Mouse (Mus musculus) cerebellum, adult 11 months (tissue): Measurements from ENCODE around the gene Eloa.
"Not testable (repeated sequence)": the region's sequence is repeated elsewhere in the genome, so short reads cannot be mapped to it uniquely, and the experiment has no call there.

Source experiments
- DNase-seq: peaks from one replicate; pipeline ENCODE4 v3.0.0; 2022

Gene Eloa

DNA sequence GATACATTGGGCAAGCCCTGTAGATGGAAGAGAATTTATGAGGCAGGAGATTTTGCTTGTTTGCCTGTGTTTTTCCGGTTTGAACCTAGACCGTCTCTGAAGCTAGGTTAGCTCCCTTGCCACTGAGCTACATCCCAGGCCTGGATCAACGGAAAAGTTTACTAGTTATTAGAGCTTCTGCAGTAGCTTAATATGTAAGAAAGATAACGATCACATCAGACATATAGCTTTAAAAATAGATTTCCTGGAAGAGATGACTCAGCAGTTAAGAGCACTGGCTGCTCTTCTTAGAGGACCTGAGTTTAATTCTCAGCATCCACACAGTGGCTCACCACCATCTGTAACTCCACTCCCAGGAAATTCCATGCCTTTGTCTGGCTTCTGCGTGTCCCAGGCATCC lies 7.1 kb upstream of the Eloa start:
- DNase-seq, result no peak

DNA sequence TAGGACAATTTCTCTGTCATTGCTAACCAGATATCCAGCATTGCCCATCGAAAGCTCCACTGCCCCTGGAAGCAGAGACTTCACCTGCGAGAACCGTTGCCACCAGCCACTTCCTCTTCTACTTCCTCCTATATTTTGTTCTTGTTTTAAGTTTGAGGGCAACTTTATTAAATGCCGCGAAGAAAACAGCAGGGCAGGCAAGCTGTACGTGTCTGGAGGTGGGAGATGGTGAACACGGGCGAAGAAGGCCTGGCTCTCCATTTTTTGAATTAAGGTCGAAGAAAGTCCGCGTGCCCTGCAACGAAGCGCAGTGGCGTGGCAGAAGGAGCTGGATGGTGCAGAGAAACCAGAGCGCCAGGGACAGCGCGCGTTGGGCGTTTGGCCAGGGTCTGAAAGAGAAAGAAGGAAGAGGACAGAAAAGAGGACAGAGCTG lies 6.6 kb upstream of the Eloa start:
- no peak for DNase-seq

DNA sequence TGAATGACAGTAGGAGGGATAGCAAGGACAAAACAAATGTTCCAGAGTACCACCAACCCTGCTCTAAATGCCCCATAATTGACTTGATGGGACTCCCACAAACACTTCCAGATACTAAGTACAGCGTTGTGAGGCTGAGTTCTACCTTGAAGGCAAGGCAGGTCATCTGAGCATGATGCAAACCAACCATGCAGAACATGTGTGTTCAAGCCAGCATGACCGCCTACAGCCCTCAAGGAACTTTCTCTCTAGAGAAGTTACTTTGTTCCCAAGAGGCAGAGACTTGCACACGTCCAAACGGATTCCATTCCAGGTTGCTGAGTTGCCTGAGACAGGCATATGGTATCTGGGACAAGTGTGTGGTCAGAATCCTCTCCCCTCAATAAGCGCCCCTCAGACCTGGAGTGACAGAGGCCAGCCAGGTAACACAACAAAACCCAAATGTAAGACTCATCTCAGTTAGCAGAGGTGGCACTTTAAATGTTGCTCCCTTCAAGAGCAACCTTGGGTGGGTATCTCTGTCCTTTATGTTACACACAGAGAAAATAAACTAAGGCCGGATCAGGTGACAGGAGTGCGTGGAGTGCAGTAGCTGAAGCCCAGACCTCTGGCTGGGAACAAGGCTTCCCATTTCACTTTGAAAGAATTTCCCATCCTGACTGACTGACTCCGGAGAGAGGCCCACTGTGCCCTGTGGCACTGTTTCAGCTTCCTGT lies 6.0 kb upstream of the Eloa start:
- no peak for DNase-seq

DNA sequence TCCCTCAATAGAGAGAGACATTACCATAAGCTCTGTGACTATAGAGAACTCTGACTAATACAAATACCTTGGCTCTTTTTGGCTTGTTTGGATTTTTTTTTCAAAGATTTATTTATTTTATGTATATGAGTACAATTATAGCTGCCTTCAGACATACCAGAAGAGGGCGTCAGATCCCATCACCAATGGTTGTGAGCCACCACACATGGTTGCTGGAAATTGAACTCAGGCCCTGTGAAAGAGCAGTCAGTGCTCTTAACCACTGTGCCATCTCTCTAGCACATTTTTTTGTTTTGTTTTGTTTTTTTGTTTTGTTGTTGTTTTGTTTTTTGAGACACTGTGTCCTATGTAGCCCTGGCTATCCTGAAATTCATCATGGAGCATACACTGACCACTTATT lies 3.8 kb upstream of the Eloa start:
- no peak for DNase-seq

DNA sequence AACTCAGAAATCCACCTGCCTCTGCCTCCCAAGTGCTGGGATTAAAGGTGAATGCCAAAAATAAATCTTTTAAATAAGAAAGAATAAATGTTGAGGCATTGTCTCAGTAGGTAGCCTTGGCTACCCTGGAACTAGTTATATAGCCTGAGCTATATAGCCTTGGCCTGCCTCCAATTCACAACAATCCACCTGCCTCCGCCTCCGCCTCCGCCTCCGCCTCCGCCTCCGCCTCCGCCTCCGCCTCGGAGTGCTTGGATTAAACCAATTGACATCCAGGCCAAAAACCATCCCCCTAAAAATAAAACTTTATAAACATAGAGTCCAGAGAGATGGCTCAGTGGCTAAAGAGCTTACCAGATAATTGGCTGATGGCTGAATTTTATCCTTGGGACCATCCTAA lies 1.4 kb upstream of the Eloa start:
- DNase-seq, result peak; percentile 8

DNA sequence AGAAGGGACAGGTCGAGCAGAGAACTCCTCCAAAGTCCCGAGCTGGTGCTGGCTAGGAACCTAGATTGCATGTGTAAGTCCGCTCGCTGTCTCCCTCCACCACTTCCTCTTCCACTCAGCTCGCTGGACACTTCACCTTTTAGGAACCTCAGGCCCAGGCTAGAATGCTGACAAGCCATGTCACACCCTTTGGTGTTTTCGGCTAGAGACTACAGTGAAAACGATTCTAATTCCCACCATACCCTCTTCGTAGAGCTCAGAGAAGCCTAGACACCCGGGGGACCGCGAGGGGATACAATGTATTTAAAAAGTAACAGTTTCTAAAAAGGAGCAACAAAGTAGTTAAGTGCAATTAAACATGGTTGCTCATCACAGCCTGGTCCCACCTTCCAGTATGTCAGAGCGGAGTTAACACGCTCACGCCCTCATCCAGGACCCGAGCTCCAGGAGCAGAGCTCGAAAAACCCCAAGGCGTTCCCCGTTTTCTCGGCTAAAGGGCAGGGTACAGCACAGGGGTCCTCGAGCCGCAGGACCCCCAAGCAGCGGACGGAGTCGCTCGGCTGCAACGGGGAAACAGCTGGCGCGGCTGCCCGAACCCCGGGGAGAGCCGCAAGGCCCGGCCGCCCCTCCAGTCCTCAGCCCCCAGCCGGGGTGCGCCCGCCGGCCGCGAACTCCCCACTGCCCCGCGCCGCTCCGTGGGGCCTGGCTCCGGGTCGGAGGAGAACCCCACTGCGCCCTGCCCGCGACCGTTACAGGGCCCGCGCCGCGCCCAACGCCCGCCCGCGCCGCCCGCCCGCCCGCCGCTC lies 617 bp downstream of the Eloa start:
- DNase-seq, result no peak

DNA sequence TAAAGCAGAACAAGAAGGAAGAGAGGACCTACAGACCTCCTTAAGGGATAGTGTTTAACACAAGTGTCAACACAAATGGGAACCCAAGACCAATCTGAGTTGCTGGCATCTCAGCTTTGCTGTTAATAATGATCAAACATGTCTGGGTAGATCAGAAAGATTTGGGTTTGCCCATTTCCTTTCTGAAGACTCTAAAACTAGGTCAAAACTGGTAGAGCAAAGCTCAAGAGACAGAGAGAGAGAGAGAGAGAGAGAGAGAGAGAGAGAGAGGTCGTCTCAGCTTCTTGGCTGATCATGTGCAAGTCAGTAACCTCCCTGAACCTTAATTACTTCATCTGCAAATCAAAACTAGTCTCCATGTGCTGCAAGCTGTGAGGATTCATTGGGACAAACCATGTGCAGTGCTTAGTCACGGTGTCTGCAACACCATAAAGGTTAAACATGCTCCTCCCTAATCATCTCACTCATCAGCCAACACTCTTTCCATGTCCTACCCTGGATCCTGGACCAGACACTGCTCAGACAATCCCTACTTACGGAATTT lies 5.4 kb downstream of the Eloa start:
- DNase-seq, result no peak

DNA sequence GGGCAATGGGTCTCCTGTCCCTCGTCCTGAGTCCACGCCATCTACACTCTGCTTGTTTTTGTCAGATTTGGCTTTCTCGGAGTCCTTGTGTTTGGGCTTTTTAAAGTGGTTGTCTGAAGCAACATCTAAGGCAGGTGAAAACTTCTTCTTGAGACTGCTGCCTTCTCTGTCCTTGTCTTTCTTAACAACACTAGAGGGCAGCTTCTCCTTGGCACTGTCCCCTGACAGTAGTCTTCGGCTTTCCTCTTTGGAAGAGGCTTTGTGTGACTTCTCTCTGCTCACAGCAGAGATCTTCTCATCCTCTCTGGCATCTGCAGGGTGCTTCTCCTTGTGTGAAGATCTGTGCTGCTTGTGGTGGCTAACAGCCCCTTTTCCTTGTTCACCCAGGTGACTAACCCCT lies 11.0 kb downstream of the Eloa start:
- DNase-seq, result no peak

DNA sequence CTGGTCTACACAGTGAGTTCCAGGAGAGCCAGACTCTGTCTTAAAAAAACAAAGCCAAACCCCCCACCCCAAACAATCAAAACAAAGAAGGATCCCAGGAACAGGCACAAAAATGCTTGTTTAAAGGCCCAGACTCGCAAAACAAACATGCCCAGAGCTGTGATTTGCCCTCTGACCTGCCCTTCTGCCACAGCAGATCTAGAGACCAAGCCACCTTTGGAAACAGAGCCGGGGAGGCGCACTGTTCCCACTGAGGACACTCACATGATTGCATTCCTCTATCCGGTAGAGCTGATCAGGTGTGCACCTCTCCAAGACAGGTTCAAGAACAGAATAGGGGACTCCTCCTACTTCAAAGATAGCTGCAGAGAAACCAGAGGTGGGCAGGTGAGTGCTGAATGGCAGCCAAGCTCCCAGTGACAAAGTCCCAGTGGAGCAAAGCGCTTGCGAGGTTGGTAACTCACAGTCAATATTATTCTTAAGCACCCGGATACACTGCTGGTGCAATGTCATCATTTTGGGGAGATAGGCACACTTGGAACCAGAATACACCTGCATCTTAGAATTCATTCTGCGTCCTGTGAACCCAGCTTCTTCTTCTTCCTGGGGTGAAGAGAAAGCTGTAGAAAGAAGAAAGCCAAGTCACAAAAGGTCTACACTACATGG lies 12.6 kb downstream of the Eloa start:
- DNase-seq, result no peak

DNA sequence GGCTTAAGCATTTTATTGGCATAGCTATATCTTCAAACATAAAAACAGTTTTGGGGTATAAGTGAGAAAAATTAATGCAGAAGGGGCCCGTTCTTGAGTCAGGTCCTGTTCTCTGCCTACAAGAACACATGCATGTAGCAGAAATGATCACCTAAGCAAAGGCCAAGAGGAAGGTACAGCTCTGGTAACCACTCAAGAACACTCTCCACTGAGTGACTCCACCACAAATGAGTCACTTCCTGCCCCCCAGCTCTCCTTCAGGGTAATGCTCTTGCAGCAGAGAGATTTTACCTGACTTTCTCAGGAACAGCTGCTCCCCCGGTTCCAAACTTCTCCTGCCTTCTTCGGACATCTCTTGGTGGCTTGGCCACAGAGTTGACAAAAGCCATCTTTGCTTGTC lies 14.7 kb downstream of the Eloa start:
- DNase-seq, result no peak

DNA sequence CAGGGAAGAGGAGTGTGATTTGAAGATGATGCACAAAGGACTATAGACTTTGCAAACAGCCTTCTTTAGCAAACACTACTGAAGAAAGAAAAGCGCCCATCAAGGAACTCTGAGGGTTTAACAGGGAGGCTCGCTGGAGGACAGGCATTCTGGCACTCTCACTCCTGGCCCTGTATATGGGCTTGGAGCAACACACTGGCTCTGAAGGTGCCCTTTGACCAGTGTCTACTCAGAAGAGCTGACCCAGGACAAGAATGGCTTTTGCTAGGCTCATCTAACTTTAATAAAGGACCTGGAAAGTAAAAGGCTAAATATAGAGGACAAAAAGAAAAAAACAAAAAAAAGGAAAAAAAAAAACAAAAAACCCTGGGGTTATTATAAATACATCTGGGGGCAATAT lies 16.6 kb downstream of the Eloa start:
- DNase-seq, result no peak

DNA sequence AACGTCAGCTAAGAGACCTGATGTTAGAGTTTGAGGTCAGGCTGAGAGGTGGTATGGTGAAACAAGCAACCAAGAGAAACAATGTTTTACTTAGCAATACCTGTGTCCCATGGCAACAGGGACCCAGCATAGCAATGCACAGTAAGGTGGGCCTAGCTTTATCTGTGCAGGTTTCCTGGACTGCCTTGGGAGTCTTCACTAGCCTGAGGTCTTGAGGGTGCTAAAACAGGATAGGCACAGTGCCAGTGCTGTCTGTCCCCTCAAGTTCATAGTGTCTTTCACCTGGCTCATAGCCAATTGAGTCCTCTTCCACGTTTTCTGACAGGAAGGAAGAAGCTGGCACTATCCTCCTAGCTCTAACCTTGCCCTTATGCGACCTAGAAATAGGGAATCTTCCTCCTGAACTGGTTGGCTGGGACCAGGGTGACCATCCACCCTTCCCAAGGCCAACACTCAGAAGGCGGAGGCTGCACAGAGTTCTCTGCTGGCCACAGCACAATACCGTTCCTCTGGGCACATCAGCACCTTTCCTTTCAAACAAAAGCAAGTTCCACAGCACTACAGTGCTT lies 17.4 kb downstream of the Eloa start:
- no peak for DNase-seq

DNA sequence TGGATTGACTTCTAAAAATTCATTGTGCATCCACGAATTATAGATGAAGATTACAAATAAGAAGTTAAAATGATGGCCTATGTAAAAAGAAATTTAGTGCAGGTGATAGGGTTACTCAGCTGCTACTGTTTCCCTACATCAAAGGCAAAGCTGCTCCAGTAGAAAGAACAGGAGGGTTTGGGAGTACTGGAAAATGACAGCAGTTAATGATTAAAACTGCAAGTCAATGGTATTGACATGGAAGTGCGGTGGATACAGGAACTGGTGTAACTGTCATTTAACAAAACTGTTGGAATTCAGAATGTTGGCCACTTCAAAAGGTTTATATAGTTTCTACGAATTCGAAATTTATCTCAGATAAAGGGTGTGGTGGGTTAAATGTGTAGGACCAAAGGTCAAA lies 26.4 kb downstream of the Eloa start:
- DNase-seq, result no peak

DNA sequence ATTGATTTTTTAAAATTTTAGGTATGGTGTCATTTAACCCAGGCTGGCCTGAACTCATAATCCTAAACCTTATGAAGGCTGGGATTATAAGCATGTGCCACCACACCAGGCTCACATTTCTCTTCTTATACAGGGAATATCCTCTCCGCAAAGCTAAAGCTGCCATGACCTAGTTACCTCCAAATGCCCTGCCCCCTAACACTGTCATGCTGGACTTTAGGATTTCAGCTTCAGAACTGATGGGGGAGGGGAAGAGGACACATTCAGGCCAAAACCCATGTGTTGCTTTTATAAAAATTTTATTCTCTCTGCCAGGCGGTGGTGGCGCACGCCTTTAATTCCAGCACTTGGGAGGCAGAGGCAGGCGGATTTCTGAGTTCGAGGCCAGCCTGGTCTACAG lies 27.6 kb downstream of the Eloa start:
- no peak for DNase-seq

DNA sequence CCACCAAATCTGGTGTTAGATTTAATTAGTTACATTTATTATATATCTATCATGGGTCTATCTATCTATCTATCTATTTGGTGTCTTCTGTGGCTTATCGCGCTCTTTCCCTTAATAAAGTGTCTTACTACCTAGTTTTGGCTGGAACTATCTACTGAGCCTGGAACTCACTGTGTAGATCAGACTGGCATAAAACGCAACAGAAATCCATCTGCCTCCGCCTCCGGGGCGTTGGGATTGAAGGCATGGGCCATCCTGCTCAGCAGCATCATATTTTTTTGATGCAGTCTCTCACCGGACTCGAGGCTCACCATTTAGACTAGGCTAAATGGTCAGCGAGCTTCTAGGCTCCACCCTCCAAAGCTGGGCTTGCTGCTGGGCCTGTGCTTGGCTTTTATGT lies 33.8 kb downstream of the Eloa start:
- DNase-seq, result no peak

DNA sequence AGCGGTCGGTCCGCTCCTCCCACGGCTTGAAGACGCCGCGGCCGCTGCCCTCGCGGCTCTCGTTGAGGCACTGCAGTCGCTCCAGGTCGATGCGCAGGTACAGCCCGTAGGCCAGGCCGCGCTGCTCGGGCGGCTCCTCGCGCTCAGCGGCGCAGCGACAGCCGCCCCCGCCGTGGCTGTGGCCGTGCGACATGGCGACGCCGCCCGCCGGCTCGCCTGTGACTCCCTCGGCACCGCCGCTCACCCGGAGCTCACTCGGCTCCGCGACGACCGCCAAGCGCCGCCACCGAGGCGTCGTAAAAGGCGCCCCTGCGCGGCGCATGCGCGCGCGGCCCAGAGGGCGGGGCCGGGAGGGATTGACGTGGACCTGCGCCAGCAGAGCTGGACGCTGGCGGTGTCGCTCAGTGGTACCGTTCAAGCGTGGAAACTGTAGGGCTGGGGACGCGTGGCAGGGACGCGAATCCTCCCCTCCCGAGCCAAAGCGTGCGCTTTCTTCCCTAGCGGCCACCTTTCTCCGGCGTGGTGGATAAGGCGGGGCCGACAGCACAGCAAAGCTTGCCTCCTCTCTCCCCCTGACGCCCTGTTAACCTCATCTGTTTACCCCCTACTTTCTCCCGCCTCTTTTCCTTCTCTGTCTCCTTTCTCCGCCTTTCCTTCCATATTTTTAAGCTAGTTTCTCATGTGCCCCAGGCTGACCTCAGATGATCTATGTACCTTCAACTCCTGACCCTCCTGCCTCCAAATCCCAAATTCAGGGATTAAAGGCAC lies 34.4 kb downstream of the Eloa start, which contains the start of gene Pithd1:
TSS of gene Pithd1 (minus strand) at position 322 of the 768 bp plus-strand sequence.
- DNase-seq, result peak; percentile 94

DNA sequence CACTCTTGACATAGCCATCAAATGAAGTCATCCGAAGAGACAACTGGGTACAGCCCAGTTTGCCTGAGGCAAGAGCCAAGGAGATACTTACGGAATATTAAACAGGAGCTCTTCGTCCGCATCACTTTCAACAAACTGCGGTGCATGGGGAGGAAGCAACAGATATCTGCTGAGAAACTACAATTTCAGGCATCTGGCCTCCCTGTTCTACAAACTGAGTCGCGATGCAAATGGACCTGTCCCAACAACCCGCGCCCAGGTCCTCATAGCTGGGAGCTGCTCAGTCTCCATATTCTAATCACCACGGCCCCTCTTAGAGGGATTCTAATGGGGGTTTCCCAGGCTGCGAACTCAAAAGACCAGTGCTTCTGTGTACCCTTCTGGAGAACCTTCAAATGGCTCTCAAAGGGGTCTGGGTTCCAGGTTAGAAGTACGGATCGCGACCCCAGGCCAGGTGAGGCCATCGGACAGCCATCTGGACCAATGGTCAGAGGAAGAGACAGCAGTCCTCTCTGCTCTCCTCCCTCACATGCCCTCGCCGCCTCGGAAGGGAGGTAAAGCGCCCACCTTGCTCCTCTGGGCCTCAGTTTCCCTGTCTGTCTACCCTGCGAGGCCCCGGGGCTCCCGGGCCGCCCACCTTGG lies 35.1 kb downstream of the Eloa start:
- no peak for DNase-seq

DNA sequence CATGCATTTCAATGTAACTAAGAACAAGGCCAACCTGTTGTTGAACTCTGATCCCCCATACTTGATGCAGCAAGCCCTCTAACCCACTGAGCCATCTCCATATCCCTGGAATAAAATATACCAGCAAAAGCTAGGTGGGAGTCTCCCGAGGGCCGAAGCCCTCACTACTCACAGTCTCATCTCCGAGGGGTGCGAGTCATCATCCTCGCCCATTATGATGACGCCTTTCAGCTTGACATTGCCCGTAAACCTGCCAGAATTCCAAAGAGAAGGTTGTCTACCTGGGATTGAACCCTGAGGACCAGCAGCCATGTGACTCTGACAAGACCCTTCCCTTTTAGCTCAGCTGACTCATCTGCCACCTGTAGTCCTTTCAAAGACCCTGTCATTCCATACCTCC lies 35.8 kb downstream of the Eloa start:
- DNase-seq, result no peak

DNA sequence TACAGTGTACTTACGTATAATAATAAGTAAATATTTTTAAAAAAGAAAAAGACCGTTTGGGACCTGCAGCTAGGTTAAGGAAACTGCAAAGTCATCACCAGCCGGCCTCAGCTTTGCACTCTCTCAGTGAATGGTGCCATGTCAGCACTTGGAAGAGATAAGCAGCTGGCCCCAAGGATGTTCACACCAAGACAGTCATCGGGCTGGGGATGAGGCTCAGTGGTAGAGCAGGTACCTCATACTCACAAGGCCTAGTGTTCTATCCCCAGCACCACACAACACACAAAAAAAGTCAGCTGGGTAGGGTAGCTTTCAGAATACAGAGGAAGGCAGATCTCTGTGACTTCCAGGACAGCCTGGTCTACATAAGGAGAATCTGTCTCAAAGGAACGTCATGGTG lies 36.4 kb downstream of the Eloa start:
- no peak for DNase-seq

DNA sequence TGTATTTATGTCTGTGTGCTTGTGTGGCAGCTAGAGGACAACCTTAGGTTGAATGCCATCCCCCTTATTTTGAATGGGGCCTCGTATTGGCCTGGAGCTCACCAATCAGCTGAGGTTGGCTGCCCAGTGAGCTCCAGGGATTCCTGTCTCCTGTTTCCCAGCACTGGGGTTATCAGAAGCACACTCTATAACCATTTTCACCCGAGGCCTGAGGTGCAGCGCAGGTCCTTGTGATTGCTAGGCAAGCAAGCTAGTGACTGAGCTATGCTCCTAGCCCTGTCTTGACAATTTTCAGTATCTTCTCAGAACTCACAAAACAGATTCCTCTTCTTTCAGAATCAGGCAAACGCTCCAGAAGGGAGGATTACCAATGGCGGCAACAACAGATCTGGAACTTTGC lies 37.0 kb downstream of the Eloa start:
- DNase-seq, result no peak

DNA sequence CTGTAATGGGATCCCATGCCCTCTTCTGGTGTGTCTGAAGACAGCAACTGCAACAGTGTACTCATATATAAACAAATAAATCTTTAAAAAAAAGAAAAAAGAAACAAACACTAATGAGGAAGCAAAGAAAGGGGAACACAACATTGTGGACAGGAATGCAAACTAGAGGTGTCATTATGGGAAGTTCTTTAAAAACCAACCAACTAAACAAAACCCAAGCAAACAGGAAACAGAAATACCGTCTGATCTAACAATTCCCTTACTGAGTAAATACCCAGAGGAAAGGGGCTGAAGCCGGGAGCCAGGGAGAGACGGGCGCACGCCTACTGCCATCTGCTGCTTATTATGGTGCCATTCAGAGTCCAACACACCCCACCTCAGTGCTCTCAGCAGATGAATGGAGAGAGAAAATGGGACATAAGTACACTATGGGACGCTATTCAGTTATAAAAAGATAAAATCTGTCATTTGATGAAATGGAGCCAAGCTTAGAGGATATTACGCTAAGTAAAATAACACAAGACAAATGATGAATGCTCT lies 40.0 kb downstream of the Eloa start:
- DNase-seq, result no peak

DNA sequence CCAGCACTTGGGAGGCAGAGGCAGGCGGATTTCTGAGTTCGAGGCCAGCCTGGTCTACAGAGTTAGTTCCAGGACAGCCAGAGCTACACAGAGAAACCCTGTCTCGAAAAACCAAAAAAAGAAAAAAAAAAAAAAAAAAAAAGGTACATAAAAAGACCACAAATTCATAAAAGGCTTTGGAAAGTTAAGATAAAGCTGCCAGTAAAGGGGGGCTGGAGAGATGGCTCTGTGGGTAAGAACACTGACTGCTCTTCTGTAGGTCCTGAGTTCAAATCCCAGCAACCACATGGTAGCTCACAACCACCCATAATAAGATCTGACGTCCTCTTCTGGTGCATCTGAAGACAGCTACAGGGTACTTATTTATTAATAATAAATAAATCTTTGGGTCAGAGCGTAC lies 41.3 kb downstream of the Eloa start:
- DNase-seq, result not testable (repeated sequence)
